Mouse (Mus musculus): ENCODE measurements at regions not wholly inside any gene's neighbourhood (a gene's known extent, or its start where the extent isn't known, plus 50 kb on each side); places are given as distances from the start of the nearest gene placed in this dataset.

GRCm38 (mm10) chr16:58110452-58110851 is 297.8 kb upstream of the Dcbld2 start:
- no peak for TF ChIP-seq CTCF (IDR thresholded peaks at IDR 0.05; ENCODE audit: control insufficient read depth, insufficient read depth, insufficient replicate concordance, low read depth, low read length)
- no peak for TF ChIP-seq POLR2A (IDR thresholded peaks at IDR 0.05; ENCODE audit: control insufficient read depth, low read depth, low read length)

Measured in testis, adult 2 months (tissue).